Mouse (Mus musculus): Measurements from ENCODE around the gene Zfp811.

Gene Zfp811

DNA sequence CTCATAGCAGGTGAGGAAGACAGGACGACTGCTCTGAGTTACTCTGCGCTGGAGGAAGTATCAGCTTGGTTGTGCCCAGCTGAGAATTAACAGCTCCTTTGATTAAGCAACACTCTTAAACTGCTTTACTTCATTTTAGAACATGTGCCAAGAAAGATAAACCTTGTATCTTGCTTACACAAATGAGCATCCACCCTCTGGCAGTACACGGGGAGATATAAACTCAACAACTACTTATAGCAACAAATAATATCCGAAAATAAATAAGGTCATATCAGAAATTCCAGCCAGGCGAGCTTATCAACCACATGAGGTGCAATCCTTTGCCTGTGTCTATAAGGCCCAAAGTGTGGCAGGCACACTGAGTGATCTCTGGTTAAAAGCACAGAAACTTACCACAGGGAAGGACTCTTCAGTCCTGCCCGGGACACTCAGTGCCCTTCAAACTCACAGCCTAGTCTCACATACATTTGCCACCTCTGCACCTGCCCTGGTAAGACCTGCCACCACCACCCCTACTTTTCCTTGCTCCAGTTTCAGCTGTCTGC, 56.8 kb downstream of the Zfp811 start:
- DNase-seq = no peak

DNA sequence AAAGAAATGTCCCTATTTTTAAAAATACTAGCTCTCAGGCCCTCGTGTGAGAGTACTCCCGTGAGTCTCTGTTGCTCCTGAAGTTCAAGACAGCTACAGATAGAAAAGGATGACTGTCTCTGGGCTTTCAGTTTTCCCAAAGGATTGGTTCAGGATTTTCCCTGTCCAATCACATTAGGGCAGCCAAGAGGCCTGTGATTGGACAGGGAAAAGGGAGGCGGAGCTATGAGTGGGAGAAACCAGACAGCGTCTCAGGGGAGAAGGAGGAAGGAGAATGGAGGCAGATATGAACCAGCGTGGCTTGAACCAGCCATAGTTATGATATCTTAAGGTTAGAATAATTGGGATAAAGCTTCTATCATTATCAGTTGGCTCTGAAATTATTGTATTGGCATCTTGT, 59.1 kb downstream of the Zfp811 start:
- no peak for DNase-seq
